Mouse (Mus musculus) olfactory bulb, adult 2 months (tissue): ENCODE data around the gene Ppme1. TPM values are rescaled to one million over a fixed set of nuclear protein-coding genes. Genes with fewer than 3 reads are reported as not detected.

Experiments used
- H3K27ac ChIP-seq: fragments of 200-500 bp; 2 replicates; pipeline ENCODE4 v1.5.1; 2012; ENCODE audit warnings: low read depth, low read length; ENCODE audit not compliant: insufficient read depth
- H3K4me1 ChIP-seq: fragments of 200-500 bp; 2 replicates; pipeline ENCODE4 v1.6.1; 2012; ENCODE audit warnings: low read length; ENCODE audit not compliant: control insufficient read depth, insufficient read depth
- H3K4me3 ChIP-seq: fragments of 200-500 bp; 2 replicates; pipeline ENCODE4 v1.5.1; 2012; ENCODE audit warnings: mild to moderate bottlenecking, low read depth, low read length, moderate library complexity; ENCODE audit not compliant: insufficient read depth
- CTCF ChIP-seq: fragments of 200-500 bp; IDR thresholded peaks from 2 replicates; pipeline ENCODE4 v1.5.1; 2012; ENCODE audit warnings: low read depth, mild to moderate bottlenecking, low read length, moderate library complexity; ENCODE audit not compliant: insufficient read depth
- POLR2A ChIP-seq: fragments of 200-500 bp; IDR thresholded peaks from 2 replicates; pipeline ENCODE4 v1.6.1; 2012; ENCODE audit warnings: mild to moderate bottlenecking, low read depth, low read length, moderate library complexity; ENCODE audit not compliant: insufficient read depth
- WGBS: fragments of 180-500 bp; shearing (Covaris S2); methylation state at CpG from one replicate; pipeline ENCODE4 v1.1.7; 2018; 5-methylcytosine and 5-hydroxymethylcytosine counted together
- polyA plus RNA-seq: library from polyadenylated mRNA; stranded (reverse); fragments of >200 nt; gene quantifications from 2 replicates; pipeline ENCODE4 v1.2.4, GENCODE M21; 2012; ENCODE audit warnings: low replicate concordance; ENCODE audit not compliant: missing spikeins, insufficient read depth, insufficient read length

The Ppme1 gene
- polyA plus RNA-seq, 1 experiment, result not detected

- no peak overlapping the region for H3K27ac ChIP-seq
- WGBS, result 81% methylated on average over 4 of the region's 4 CpGs
- TF ChIP-seq CTCF (no peak), POLR2A (no peak)
- H3K4me1 ChIP-seq, result no peaks in the 10 kb centered on the region
- H3K4me3 ChIP-seq, result no peak overlapping the region
Measured at GRCm38 (mm10) chr7:100354984-100355383, 17.1 kb downstream of the Ppme1 start.

GRCm38 (mm10) chr7:100335921-100336320, 36.2 kb downstream of the Ppme1 start:
- no peak for TF ChIP-seq POLR2A
- TF ChIP-seq CTCF, result no peak
- Histone ChIP-seq H3K4me3 (no peak overlapping the region), H3K27ac (no peak overlapping the region), H3K4me1 (no peaks in the 10 kb centered on the region)
- 88% methylated on average over 2 of the region's 2 CpGs for WGBS

GRCm38 (mm10) chr7:100331269-100331668, 40.8 kb downstream of the Ppme1 start:
- H3K27ac ChIP-seq, result no peak overlapping the region
- no peak overlapping the region for H3K4me3 ChIP-seq
- H3K4me1 ChIP-seq, result no peaks in the 10 kb centered on the region
- 97% methylated on average over 3 of the region's 3 CpGs for WGBS
- TF ChIP-seq CTCF, result no peak
- TF ChIP-seq POLR2A, result no peak

GRCm38 (mm10) chr7:100328636-100329035, 43.5 kb downstream of the Ppme1 start:
- Histone ChIP-seq H3K4me1 (no peaks in the 10 kb centered on the region), H3K4me3 (no peak overlapping the region), H3K27ac (no peak overlapping the region)
- no peak for TF ChIP-seq POLR2A
- WGBS, result 80% methylated on average over 4 of the region's 4 CpGs

DNA sequence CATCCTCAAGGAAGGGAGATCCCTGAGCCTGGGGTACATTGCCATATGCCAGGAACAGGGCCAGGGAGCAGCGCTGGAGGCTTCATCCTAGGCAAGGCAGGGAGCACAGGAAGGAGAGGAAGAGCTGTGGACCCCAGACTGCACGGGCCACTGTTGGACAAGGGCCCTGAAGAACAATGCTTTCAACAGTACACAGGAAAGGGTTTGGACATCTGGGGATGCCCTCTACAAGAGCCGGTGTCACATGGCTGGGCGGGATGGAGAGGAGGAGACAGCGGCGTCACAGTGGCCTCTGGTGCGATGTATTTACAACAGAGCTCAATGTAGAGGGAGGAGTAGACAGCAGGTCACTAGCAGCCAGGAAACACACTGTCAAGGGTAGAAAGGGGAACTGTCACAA, 44.6 kb downstream of the Ppme1 start:
- no peaks in the 10 kb centered on the region for H3K4me1 ChIP-seq
- 86% methylated on average over 7 of the region's 7 CpGs for WGBS

GRCm38 (mm10) chr7:100325482-100325881, 46.6 kb downstream of the Ppme1 start:
- 70% methylated on average over 6 of the region's 6 CpGs for WGBS
- H3K4me1 ChIP-seq, result no peaks in the 10 kb centered on the region
- H3K27ac ChIP-seq, result no peak overlapping the region
- TF ChIP-seq POLR2A (no peak), CTCF (peak; percentile 54)
- no peak overlapping the region for H3K4me3 ChIP-seq

More for the DNA sequence above, 44.6 kb downstream of the Ppme1 start:
- no peak overlapping the region for H3K4me3 ChIP-seq
- TF ChIP-seq CTCF (no peak), POLR2A (no peak)
- H3K27ac ChIP-seq, result no peak overlapping the region

DNA sequence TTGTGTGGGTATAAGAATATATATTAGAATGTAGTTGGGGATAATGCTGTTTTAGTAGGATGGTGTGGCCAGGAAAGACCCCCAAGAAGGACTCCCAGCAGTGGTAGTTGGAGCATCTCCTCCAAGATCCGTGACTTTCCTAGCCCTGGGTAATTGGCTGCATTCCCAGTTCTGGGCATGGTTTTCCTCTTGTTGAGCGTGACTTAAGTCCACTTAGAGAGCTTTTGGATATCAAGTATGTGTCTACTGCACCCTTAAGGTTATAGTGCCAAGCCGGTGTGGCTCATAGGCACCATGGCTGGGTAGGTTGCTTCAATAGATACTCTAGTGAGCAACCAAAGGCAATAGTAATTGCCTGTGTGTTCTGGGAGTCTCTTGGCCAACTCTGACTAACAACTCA, 48.4 kb downstream of the Ppme1 start:
- WGBS, result 54% methylated on average over 3 of the region's 3 CpGs
- no peak overlapping the region for H3K27ac ChIP-seq

GRCm38 (mm10) chr7:100317534-100317933, 54.6 kb downstream of the Ppme1 start:
- WGBS, result 98% methylated on average over 5 of the region's 5 CpGs
- Histone ChIP-seq H3K27ac (no peak overlapping the region), H3K4me3 (no peak overlapping the region), H3K4me1 (peaks cover 6% of the 10 kb centered on the region)
- TF ChIP-seq POLR2A (no peak), CTCF (no peak)

More for the DNA sequence above, 48.4 kb downstream of the Ppme1 start:
- TF ChIP-seq POLR2A (no peak), CTCF (no peak)
- no peak overlapping the region for H3K4me3 ChIP-seq
- no peaks in the 10 kb centered on the region for H3K4me1 ChIP-seq

DNA sequence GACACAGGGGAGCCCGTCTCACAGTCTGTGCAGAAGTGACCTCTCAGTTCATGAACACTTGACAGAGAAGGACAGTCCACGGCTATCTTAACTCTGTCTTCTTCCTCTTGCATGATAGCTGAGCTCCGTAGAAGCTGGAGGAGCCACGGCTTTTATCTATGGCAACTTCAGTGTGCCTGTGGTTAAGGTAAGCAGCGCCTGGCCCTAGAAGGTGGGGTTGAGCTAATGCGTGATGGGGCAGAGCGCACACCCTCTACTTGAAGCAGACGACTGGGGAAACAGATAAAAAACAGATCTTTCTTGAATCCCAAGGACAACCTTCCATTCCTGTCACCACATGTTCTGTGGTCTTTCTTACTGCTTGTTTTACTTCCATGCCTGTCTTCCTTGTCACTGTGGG, 55.2 kb downstream of the Ppme1 start:
- Histone ChIP-seq H3K27ac (no peak overlapping the region), H3K4me3 (no peak overlapping the region), H3K4me1 (peaks cover 6% of the 10 kb centered on the region)
- TF ChIP-seq CTCF (no peak), POLR2A (no peak)
- 96% methylated on average over 8 of the region's 8 CpGs for WGBS

GRCm38 (mm10) chr7:100312716-100313115, 59.4 kb downstream of the Ppme1 start:
- no peak overlapping the region for H3K27ac ChIP-seq
- TF ChIP-seq CTCF (no peak), POLR2A (no peak)
- H3K4me3 ChIP-seq, result no peak overlapping the region
- WGBS, result 73% methylated on average over 4 of the region's 4 CpGs
- H3K4me1 ChIP-seq, result peaks cover 27% of the 10 kb centered on the region
